Mouse (Mus musculus): Measurements from ENCODE around the gene Mapkapk5. TPM values are rescaled to one million over a fixed set of nuclear protein-coding genes. Genes with fewer than 3 reads are reported as not detected.

Mapkapk5 gene
- polyA plus RNA-seq, 2 experiments from 2014 or later = 23.4 to 26.0 TPM

DNA sequence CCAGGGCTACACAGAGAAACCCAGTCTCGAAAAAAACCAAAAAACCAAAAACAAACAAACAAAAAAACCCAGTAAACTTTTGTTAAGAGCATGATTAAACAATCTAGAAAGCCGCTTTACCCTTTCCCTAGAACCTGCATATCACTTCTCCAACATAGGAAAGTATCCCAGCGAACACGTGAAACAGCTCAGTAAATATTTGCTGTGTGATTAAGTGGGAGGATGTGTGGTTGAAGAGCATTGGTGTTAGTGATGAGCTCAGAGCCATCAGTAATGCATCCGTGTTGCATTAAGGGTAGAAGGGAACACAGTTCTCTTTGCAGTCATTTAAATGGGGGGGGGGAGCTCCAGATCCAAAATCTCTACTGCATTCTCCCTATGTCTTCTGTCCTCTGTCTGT is 60.9 kb downstream of the Mapkapk5 start:
- no peak for ATAC-seq

DNA sequence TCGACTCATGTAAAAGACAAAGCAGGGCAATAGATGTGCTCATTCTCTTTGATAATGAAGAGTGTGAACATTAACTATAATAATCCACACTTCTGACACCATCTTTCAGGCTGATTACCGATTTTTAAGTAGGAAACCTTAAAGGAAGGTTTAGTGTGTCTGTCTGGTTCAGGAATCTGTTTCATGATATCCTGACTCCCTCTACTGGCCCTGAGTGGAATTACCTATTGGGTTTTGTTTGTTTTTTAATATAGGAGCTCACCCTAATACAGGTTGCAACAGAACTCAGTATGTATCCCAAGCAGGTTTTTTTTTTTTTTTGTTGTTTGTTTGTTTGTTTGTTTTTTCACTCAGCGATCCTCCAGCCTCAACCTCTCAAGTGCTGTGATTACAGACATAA is 68.0 kb downstream of the Mapkapk5 start:
- ATAC-seq = no peak

DNA sequence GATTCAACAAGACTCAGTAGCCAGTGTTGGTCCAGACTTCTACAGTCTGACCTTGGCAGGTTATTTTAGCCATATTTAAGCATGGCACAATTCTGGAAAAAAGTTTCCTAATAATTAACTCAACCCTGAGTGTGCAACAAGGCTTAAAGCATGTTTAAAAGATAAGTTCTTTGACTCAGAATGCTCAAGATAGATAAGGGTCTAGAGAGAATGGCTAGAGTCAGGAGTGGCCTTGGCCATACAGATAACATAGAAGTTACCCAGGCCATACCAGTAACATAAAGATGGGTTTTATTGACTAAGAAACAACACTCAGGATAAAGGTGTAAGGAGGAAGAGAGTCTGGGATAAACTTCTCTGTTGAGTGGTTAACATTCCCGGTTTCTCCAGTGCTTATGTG is 69.7 kb downstream of the Mapkapk5 start:
- ATAC-seq = no peak

Other genes with a start within 250 kb of the Mapkapk5 start
- gene Trafd1, start 160.3 kb downstream of the Mapkapk5 start, polyA plus RNA-seq (2017; shearing (Covaris generic)) = 10 to 100 TPM; 33.7 to 38.3 TPM
- 10 to 100 TPM; 27.0 to 30.4 TPM for gene Naa25, start 148.0 kb downstream of the Mapkapk5 start, polyA plus RNA-seq (2017; shearing (Covaris generic))
- 1 to 10 TPM in 1 of 2 experiments, under 1 TPM in 1; 0.71 to 1.2 TPM for gene Tmem116, start 94.0 kb downstream of the Mapkapk5 start, polyA plus RNA-seq (2017; shearing (Covaris generic))
- 10 to 100 TPM; 58.4 to 80.5 TPM for gene Erp29, start 93.4 kb downstream of the Mapkapk5 start, polyA plus RNA-seq (2017; shearing (Covaris generic))
- gene Adam1b, start 42.5 kb downstream of the Mapkapk5 start, polyA plus RNA-seq (2017; shearing (Covaris generic)) = not detected
- gene Adam1a, start 423 bp downstream of the Mapkapk5 start, polyA plus RNA-seq (2017; shearing (Covaris generic)) = 1 to 10 TPM in 1 of 2 experiments, under 1 TPM in 1; 0.54 to 1.4 TPM
- gene Gm42878, start 423 bp downstream of the Mapkapk5 start, polyA plus RNA-seq (2017; shearing (Covaris generic)) = not detected
- gene Aldh2, start 47.9 kb upstream of the Mapkapk5 start, polyA plus RNA-seq (2017; shearing (Covaris generic)) = 10 to 100 TPM in 1 of 2 experiments, 1 to 10 TPM in 1; 7.1 to 11.2 TPM
- 1 to 10 TPM; 1.2 TPM for gene Acad12, start 73.0 kb upstream of the Mapkapk5 start, polyA plus RNA-seq (2017; shearing (Covaris generic))
- 1 to 10 TPM; 2.3 to 6.0 TPM for gene Acad10, start 114.6 kb upstream of the Mapkapk5 start, polyA plus RNA-seq (2017; shearing (Covaris generic))
- gene Brap, start 114.7 kb upstream of the Mapkapk5 start, polyA plus RNA-seq (2017; shearing (Covaris generic)) = 10 to 100 TPM; 11.5 to 14.1 TPM
- 10 to 100 TPM; 22.6 to 27.5 TPM for gene Atxn2, start 165.4 kb upstream of the Mapkapk5 start, polyA plus RNA-seq (2017; shearing (Covaris generic))

All from activated CD4-positive, CD25-positive, alpha-beta regulatory T cell, adult 4 months (primary cell).